Mouse (Mus musculus) hindbrain, embryonic 16.5 days (tissue): Measurements from ENCODE around the gene Rptor. TPM values are rescaled to one million over a fixed set of nuclear protein-coding genes. Genes with fewer than 3 reads are reported as not detected.

Experiments used
- ATAC-seq: fragments of 200-750 bp; cut with Nextera tagmentation; 2 replicates; pipeline ENCODE4 v1.8.0; 2017; ENCODE audit warnings: moderate TSS enrichment, moderate library complexity
- H3K27ac ChIP-seq: fragments of 300-500 bp; sonication (generic); 2 replicates; pipeline ENCODE4 v1.5.1; 2014; ENCODE audit warnings: low read depth, mild to moderate bottlenecking, control low read depth, low read length, moderate library complexity
- H3K27me3 ChIP-seq: fragments of 300-500 bp; sonication (generic); replicated peaks from 2 replicates; pipeline ENCODE4 v1.6.1; 2014; ENCODE audit warnings: low read length; ENCODE audit not compliant: control insufficient read depth, insufficient read depth
- H3K36me3 ChIP-seq: fragments of 300-500 bp; sonication (generic); 2 replicates; pipeline ENCODE4 v1.6.1; 2014; ENCODE audit warnings: mild to moderate bottlenecking, low read length, moderate library complexity, mixed read lengths; ENCODE audit not compliant: control insufficient read depth, insufficient read depth
- H3K4me1 ChIP-seq: fragments of 300-500 bp; sonication (generic); 2 replicates; pipeline ENCODE4 v1.6.1; 2014; ENCODE audit warnings: low read depth, low read length; ENCODE audit not compliant: control insufficient read depth, insufficient read depth
- H3K4me2 ChIP-seq: fragments of 300-500 bp; sonication (generic); 2 replicates; pipeline ENCODE4 v1.6.1; 2014; ENCODE audit warnings: mild to moderate bottlenecking, low read length, control low read depth, moderate library complexity
- H3K4me3 ChIP-seq: fragments of 300-500 bp; sonication (generic); 2 replicates; pipeline ENCODE4 v1.5.1; 2014; ENCODE audit warnings: mild to moderate bottlenecking, low read length, control low read depth, moderate library complexity
- H3K9ac ChIP-seq: fragments of 300-500 bp; sonication (generic); 2 replicates; pipeline ENCODE4 v1.6.1; 2014; ENCODE audit warnings: low read depth, mild to moderate bottlenecking, control low read depth, low read length, moderate library complexity
- H3K9me3 ChIP-seq: fragments of 300-500 bp; sonication (generic); 2 replicates; pipeline ENCODE4 v1.6.1; 2014; ENCODE audit warnings: mild to moderate bottlenecking, low read length, moderate library complexity; ENCODE audit not compliant: control insufficient read depth
- WGBS: fragments of 180-500 bp; shearing (Covaris S2); extraction: QIAGEN DNeasy Blood & Tissue Kit; methylation state at CpG from one replicate; pipeline ENCODE4 v1.1.7; 2014; 5-methylcytosine and 5-hydroxymethylcytosine counted together
- polyA plus RNA-seq: library from polyadenylated mRNA; unstranded; fragments of >200 nt; fragmentation: Nextera tagmentation; extraction: Ambion mirVana; gene quantifications from 2 replicates; pipeline ENCODE4 v1.2.1, GENCODE M21; 2015

Rptor gene
- polyA plus RNA-seq, 1 experiment from 2014 or later = 8.5 TPM

DNA sequence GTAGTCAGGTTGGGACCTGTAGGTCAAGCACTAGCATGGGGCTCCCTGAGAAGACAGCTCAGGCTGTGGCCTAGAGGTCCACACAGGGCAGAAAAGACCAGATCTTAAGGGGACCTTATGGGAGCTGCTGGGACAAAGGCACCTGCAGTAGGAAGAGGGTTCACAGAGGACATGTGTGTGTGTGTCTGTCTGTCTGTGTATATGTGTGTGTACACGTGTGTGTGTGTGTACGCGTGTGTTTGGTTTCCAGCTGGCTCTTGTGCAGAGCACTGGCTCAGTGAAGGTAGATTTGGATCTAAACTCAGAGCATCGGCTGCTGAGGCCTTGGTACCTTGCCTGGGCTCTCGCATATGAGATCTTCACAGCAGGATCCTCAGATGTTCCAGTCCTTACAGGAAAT is 318.0 kb downstream of the Rptor start:
- peaks cover 26% of the 10 kb centered on the region for H3K36me3 ChIP-seq
- H3K9ac ChIP-seq = no peak overlapping the region
- H3K27ac ChIP-seq = no peak overlapping the region
- no peaks in the 10 kb centered on the region; the same call in 1 of the 2 replicates for H3K4me1 ChIP-seq
- H3K4me3 ChIP-seq = no peak overlapping the region
- H3K9me3 ChIP-seq = no peaks in the 10 kb centered on the region
- 88% methylated on average over 5 of the region's 5 CpGs for WGBS
- H3K4me2 ChIP-seq = no peak overlapping the region
- ATAC-seq = no peak
- no peaks in the 10 kb centered on the region for H3K27me3 ChIP-seq

DNA sequence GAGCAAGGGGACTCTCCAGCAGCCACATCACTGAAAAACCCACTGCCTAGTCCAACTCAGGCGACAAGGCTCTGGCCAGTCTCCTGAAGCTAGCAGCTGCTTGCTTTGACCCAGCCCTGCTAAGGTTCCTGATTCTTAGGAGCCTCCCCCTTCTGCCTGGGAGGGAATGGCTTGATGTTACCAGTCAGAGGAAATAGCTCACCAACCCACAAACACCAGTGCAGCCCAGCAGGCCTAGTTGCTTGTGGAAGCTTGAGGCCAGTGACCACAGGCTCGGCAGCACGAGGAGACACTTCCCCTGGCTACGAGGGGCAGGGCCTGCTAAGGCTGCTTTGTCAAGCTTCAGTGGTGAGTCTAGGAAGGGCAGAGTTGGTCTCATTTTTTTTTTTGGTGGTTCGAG is 322.5 kb downstream of the Rptor start:
- no peak for ATAC-seq
- H3K4me2 ChIP-seq = no peak overlapping the region
- no peaks in the 10 kb centered on the region for H3K9me3 ChIP-seq
- no peaks in the 10 kb centered on the region for H3K4me1 ChIP-seq
- H3K9ac ChIP-seq = no peak overlapping the region
- no peaks in the 10 kb centered on the region for H3K36me3 ChIP-seq
- WGBS = 80% methylated on average over 5 of the region's 5 CpGs
- no peaks in the 10 kb centered on the region for H3K27me3 ChIP-seq
- no peak overlapping the region for H3K4me3 ChIP-seq
- H3K27ac ChIP-seq = no peak overlapping the region

DNA sequence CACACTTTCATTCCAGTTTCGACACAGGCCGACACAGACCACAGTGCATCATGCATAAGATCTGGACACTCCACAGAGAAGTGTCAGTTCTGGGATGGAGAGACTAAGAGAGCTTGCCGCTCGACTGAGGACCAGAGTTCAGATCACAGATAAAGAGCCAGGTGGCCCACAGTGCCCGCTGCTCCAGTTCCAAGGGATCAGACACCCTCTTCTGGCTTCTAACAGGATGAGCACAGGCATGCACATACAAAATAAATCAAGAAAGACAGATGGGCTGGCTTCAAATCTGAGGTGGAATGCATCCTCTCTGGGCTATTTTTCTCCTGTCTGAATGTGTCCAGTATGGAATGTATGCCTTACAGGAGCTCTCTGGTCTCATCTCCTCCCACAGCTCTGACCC is 324.1 kb downstream of the Rptor start:
- H3K27me3 ChIP-seq = no peaks in the 10 kb centered on the region
- 87% methylated on average over 5 of the region's 5 CpGs for WGBS
- H3K36me3 ChIP-seq = no peaks in the 10 kb centered on the region
- no peak overlapping the region for H3K4me2 ChIP-seq
- H3K27ac ChIP-seq = no peak overlapping the region
- no peak for ATAC-seq
- no peak overlapping the region for H3K4me3 ChIP-seq
- H3K9ac ChIP-seq = no peak overlapping the region
- H3K9me3 ChIP-seq = no peaks in the 10 kb centered on the region
- no peaks in the 10 kb centered on the region for H3K4me1 ChIP-seq

DNA sequence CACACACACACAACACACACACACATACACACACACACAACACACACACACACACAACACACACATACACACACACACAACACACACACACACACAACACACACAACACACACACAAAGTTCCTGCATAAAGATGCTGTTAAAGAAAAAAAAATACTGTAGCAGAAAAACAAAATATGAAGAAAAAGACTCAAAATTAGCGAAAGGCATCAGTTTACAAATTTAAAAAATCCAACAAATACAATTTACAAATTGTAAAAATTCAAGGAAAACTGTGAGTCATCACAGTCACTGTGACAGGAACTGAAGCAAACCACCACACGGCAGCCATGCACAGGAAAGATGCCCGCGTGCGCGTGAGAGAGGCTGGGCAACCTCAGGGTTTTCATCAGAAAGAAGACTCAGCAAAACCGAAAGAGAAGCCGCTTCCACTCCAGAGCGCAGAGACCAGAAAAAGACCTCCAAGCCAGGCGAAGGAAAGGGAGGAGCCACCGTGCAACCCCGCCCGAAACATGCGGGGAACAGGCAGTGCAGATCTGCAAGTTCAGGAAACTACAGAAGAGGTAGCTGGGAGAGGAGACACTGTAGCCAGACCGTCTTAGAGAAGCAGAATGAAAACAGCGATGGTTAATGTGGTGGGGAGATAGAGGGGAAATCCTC is 325.4 kb downstream of the Rptor start:
- 72% methylated on average over 16 of the region's 16 CpGs for WGBS
- H3K27ac ChIP-seq = no peak overlapping the region
- H3K9ac ChIP-seq = no peak overlapping the region
- H3K27me3 ChIP-seq = no peaks in the 10 kb centered on the region
- H3K9me3 ChIP-seq = no peaks in the 10 kb centered on the region
- no peaks in the 10 kb centered on the region for H3K36me3 ChIP-seq
- no peak for ATAC-seq
- H3K4me3 ChIP-seq = no peak overlapping the region
- no peaks in the 10 kb centered on the region for H3K4me1 ChIP-seq
- no peak overlapping the region for H3K4me2 ChIP-seq

DNA sequence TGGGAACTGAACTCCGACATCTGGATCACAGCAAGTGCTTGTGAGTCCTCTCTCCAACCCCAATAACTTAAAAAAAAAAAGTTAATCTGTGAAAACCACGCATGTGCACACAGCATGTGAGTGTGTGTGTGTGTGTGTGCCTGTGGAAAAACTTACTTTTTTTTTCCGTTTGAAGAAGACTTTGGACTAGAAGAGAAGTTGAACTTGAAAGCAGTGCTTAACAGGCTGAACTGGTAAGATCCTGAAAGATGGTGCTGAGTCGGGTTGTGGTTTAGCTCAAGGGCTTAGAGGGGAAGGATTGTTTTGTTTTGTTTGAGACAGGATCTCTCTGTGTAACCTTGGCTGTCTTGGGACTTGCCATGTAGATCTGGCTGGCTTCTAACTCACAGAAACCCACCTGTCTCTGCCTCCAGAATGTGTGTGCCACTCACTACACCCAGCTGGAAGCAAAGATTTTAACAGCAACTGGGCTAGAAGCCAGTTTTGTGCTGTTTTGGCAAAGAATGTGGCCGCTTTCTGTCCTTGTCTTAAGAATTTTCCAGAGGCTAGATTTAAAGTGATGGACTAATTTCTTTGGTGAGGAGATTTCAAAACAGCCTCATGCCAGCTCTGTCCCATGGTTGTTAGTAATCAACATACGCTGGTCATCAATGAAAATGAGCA is 327.0 kb downstream of the Rptor start:
- no peak overlapping the region for H3K9ac ChIP-seq
- no peaks in the 10 kb centered on the region for H3K27me3 ChIP-seq
- ATAC-seq = no peak
- 82% methylated on average over 6 of the region's 6 CpGs for WGBS
- no peaks in the 10 kb centered on the region for H3K36me3 ChIP-seq
- no peak overlapping the region for H3K4me2 ChIP-seq
- no peak overlapping the region for H3K27ac ChIP-seq
- H3K4me1 ChIP-seq = no peaks in the 10 kb centered on the region
- H3K4me3 ChIP-seq = no peak overlapping the region
- no peaks in the 10 kb centered on the region for H3K9me3 ChIP-seq

DNA sequence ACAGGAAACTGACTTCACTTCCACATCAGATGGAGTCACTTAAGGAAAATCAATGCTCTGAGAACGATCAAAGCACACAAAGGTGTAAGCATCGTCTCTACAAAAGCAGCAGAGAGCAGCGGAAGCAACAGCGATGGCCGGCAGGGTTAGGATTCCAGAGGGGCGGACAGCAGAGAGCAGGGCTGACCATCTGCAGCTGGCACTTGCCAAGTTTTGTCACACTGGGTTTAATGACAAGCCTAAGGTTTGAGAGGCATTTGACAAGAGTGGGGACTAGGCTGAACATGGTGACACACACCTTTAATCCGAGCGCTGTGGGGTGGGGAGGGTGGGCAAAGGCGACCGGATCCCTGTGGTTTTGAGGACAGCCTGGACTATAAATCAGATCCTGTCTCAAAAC is 329.1 kb downstream of the Rptor start:
- peaks cover 5% of the 10 kb centered on the region for H3K4me1 ChIP-seq
- no peaks in the 10 kb centered on the region for H3K9me3 ChIP-seq
- H3K36me3 ChIP-seq = no peaks in the 10 kb centered on the region
- H3K4me2 ChIP-seq = no peak overlapping the region
- no peak overlapping the region for H3K9ac ChIP-seq
- WGBS = 62% methylated on average over 10 of the region's 10 CpGs
- 0 out of 2 replicates have a peak, but pooled peaks have one; percentile 37 for ATAC-seq
- H3K27ac ChIP-seq = no peak overlapping the region
- no peaks in the 10 kb centered on the region for H3K27me3 ChIP-seq
- H3K4me3 ChIP-seq = no peak overlapping the region

DNA sequence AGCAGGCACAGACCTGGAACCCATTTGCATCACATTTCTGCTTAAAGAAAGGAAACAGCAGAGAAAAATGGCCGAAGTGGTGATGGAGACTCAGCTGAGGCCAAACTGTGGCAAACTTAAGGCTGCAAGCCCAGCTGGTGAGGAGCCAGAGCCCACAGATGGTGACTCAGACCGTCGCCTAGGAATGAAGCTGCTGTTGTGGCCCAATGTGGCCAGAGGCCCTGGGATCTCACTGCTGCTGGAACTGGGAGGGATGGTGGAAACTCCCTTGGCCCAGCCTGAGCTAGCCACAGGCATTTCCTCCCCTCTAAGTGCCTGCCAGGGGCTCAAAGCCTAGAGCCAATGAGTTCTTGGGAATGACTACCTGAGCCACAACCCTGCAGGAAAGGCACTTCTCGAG is 330.4 kb downstream of the Rptor start:
- no peak overlapping the region for H3K9ac ChIP-seq
- no peaks in the 10 kb centered on the region for H3K36me3 ChIP-seq
- H3K4me2 ChIP-seq = no peak overlapping the region
- no peak overlapping the region for H3K4me3 ChIP-seq
- H3K9me3 ChIP-seq = no peaks in the 10 kb centered on the region
- no peaks in the 10 kb centered on the region for H3K27me3 ChIP-seq
- H3K4me1 ChIP-seq = peaks cover 13% of the 10 kb centered on the region
- no peak for ATAC-seq
- no peak overlapping the region for H3K27ac ChIP-seq
- 65% methylated on average over 4 of the region's 4 CpGs for WGBS

DNA sequence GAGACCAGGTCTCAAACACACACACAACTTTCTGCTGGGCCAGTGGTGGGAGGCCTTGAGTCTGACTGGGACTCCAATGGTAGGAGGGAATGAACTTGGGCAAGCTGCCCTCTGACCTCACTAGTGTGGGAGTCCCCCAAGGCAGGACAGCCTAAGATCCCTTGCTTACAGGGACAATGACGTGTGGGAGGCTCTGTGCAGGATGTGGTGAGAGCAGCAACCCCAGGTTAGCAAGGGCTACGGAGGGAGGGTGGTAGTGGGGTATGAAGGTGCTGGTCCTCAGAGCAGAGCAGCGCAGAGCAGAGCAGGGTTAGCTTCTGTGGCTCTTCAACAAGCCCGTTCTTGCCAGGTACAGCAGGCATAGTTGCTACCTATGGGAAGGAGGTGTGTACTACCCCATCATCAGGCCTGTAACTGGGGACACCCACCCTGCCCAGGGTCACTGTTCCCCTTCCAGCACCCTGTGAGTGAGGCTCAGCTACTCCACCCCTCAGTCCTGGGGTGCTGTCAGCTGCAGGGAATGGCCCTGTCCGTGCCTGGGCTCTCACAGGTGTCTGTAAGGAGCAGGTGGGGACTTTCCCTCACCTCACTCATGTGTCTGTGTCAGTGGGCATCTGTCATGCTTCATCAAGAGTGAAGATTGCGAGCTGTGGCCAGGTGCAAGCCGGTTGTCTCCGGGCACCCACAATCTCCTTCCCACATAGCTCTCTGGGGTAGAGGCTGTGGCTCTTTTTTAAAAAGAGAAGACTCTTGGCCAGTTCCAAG is 331.3 kb downstream of the Rptor start:
- Histone ChIP-seq H3K9ac (no peak overlapping the region), H3K27ac (no peak overlapping the region), H3K9me3 (no peaks in the 10 kb centered on the region), H3K27me3 (no peaks in the 10 kb centered on the region), H3K4me3 (no peak overlapping the region), H3K4me1 (peaks cover 14% of the 10 kb centered on the region), H3K36me3 (no peaks in the 10 kb centered on the region), H3K4me2 (no peak overlapping the region)
- ATAC-seq = no peak
- WGBS = 78% methylated on average over 8 of the region's 8 CpGs

DNA sequence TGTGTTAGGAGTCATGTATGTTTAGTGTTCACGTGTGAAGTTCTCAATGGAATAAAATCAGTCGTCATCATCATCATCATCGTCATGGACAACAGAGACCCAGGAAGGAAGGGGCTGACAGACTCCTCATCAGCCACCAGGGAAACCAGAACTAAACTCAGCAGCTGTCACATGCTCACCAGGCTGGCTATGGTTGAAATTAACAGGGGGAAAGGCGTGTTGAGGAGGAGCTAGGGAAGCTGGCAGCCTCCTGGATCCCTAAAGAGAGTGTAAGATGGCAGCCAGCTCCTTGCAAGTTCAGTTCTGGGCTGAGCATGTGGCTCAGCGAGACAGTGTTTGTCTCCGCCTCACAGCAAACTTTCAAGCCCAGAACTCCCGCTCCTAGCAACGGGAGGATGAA is 332.1 kb downstream of the Rptor start:
- Histone ChIP-seq H3K27ac (no peak overlapping the region), H3K9me3 (no peaks in the 10 kb centered on the region), H3K36me3 (no peaks in the 10 kb centered on the region), H3K9ac (no peak overlapping the region), H3K4me1 (peaks cover 19% of the 10 kb centered on the region), H3K4me3 (no peak overlapping the region), H3K27me3 (no peaks in the 10 kb centered on the region), H3K4me2 (no peak overlapping the region)
- no peak for ATAC-seq
- WGBS = 72% methylated on average over 8 of the region's 8 CpGs
